Mouse (Mus musculus) heart, postnatal 0 days (tissue): Measurements from ENCODE around the gene Pdyn. TPM values are rescaled to one million over a fixed set of nuclear protein-coding genes. Genes with fewer than 3 reads are reported as not detected.

ENCODE experiments used
- ATAC-seq: fragments of 200-750 bp; cut with Nextera tagmentation; 2 replicates; pipeline ENCODE4 v1.8.0; 2017; ENCODE audit warnings: low read depth, moderate number of reproducible peaks, moderate library complexity; ENCODE audit not compliant: insufficient read depth
- DNase-seq: peaks from one replicate; pipeline ENCODE4 v3.0.0-alpha.2; 2016; ENCODE audit warnings: low spot score
- H3K27ac ChIP-seq: fragments of 300-500 bp; sonication (generic); 2 replicates; pipeline ENCODE4 v1.5.1; 2014; ENCODE audit warnings: low read depth, mild to moderate bottlenecking
- H3K27me3 ChIP-seq: fragments of 300-500 bp; sonication (generic); 2 replicates; pipeline ENCODE4 v1.6.1; 2014; ENCODE audit warnings: low read length, mixed read lengths; ENCODE audit not compliant: control insufficient read depth, insufficient read depth
- H3K36me3 ChIP-seq: fragments of 300-500 bp; sonication (generic); replicated peaks from 2 replicates; pipeline ENCODE4 v1.6.1; 2014; ENCODE audit warnings: low read length, mixed read lengths; ENCODE audit not compliant: control insufficient read depth, insufficient read depth
- H3K4me1 ChIP-seq: fragments of 300-500 bp; sonication (generic); 2 replicates; pipeline ENCODE4 v1.6.1; 2014; ENCODE audit warnings: antibody characterized with exemption; ENCODE audit not compliant: control insufficient read depth, insufficient read depth
- H3K4me2 ChIP-seq: fragments of 300-500 bp; sonication (generic); 2 replicates; pipeline ENCODE4 v1.6.1; 2014; ENCODE audit warnings: low read depth, mild to moderate bottlenecking, low read length, moderate library complexity
- H3K4me3 ChIP-seq: fragments of 300-500 bp; sonication (generic); 2 replicates; pipeline ENCODE4 v1.5.1; 2014; ENCODE audit warnings: low read depth, low read length
- H3K9ac ChIP-seq: fragments of 300-500 bp; sonication (generic); replicated peaks from 2 replicates; pipeline ENCODE4 v1.6.1; 2014; ENCODE audit warnings: low read depth, low read length, mixed read lengths
- H3K9me3 ChIP-seq: fragments of 300-500 bp; sonication (generic); replicated peaks from 2 replicates; pipeline ENCODE4 v1.6.1; 2016; ENCODE audit warnings: low read length; ENCODE audit not compliant: control insufficient read depth
- CTCF ChIP-seq: IDR thresholded peaks from 2 replicates; pipeline ENCODE4 v1.5.1; 2016; ENCODE audit warnings: antibody characterized with exemption, control low read depth, low read depth
- EP300 ChIP-seq: IDR thresholded peaks from 2 replicates; pipeline ENCODE4 v1.6.1; 2016; ENCODE audit warnings: antibody characterized with exemption, low read depth
- WGBS: fragments of 180-500 bp; shearing (Covaris S2); extraction: QIAGEN DNeasy Blood & Tissue Kit; methylation state at CpG from one replicate; pipeline ENCODE4 v1.1.7; 2014; 5-methylcytosine and 5-hydroxymethylcytosine counted together
- polyA plus RNA-seq: library from polyadenylated mRNA; unstranded; fragments of >200 nt; fragmentation: Nextera tagmentation; extraction: Ambion mirVana; gene quantifications from 2 replicates; pipeline ENCODE4 v1.2.1, GENCODE M21; 2015
- total RNA-seq: library from RNA; depleted of rRNA; stranded (reverse); fragments of >200 nt; gene quantifications from 2 replicates; pipeline ENCODE4 v1.2.3, GENCODE M21; 2014; ENCODE audit warnings: low replicate concordance; rRNA removed

Gene Pdyn
- total and polyA plus RNA-seq, 2 experiments from 2014 or later = 0.04 TPM; not detected in 1

GRCm38 (mm10) chr2:129653632-129654031, 46.0 kb downstream of the Pdyn start:
- ATAC-seq = no peak

GRCm38 (mm10) chr2:129652616-129653015, 47.0 kb downstream of the Pdyn start:
- Histone ChIP-seq H3K36me3 (no peaks in the 10 kb centered on the region), H3K9me3 (no peaks in the 10 kb centered on the region), H3K9ac (no peak overlapping the region), H3K27me3 (no peaks in the 10 kb centered on the region), H3K4me3 (no peak overlapping the region), H3K4me1 (no peaks in the 10 kb centered on the region), H3K27ac (no peak overlapping the region), H3K4me2 (no peak overlapping the region)
- DNase-seq (no peak), ATAC-seq (peak; percentile 55; the same call in 1 of the 2 replicates)
- WGBS = 29% methylated on average over 4 of the region's 4 CpGs
- no peak for TF ChIP-seq CTCF
- TF ChIP-seq EP300 = no peak

More at GRCm38 (mm10) chr2:129653632-129654031, 46.0 kb downstream of the Pdyn start:
- no peaks in the 10 kb centered on the region for H3K4me1 ChIP-seq
- H3K27ac ChIP-seq = no peak overlapping the region
- no peak overlapping the region for H3K4me3 ChIP-seq
- H3K4me2 ChIP-seq = no peak overlapping the region
- TF ChIP-seq CTCF (no peak), EP300 (no peak)
- H3K36me3 ChIP-seq = no peaks in the 10 kb centered on the region
- no peaks in the 10 kb centered on the region for H3K27me3 ChIP-seq
- 60% methylated on average over 2 of the region's 2 CpGs for WGBS
- no peak for DNase-seq
- H3K9me3 ChIP-seq = no peaks in the 10 kb centered on the region
- H3K9ac ChIP-seq = no peak overlapping the region

Other genes starting within 250 kb of the Pdyn start
- gene F830045P16Rik, start 163.2 kb downstream of the Pdyn start, total RNA-seq = not detected in 2 replicates
- gene F830045P16Rik, start 163.2 kb downstream of the Pdyn start, polyA plus RNA-seq = not detected in 2 replicates
- 17.0 and 43.9 TPM in 2 replicates for gene Sirpa, start 107.0 kb downstream of the Pdyn start, total RNA-seq
- gene Sirpa, start 107.0 kb downstream of the Pdyn start, polyA plus RNA-seq = 8.8 and 10.8 TPM in 2 replicates
- gene Stk35, start 100.7 kb upstream of the Pdyn start, total RNA-seq = 11.0 and 11.1 TPM in 2 replicates
- gene Stk35, start 100.7 kb upstream of the Pdyn start, polyA plus RNA-seq = 4.5 and 4.7 TPM in 2 replicates